Mouse (Mus musculus): ENCODE measurements at regions not wholly inside any gene's neighbourhood (a gene's known extent, or its start where the extent isn't known, plus 50 kb on each side); places are given as distances from the start of the nearest gene placed in this dataset.

GRCm38 (mm10) chr1:41431127-41431690 is 625.8 kb downstream of the Tmem182 start:
- TF ChIP-seq CTCF (IDR thresholded peaks at IDR 0.05; ENCODE audit: low read depth), result no peak
- no peak for TF ChIP-seq EP300 (IDR thresholded peaks at IDR 0.05; ENCODE audit: low read depth)

All from heart, postnatal 0 days (tissue).